Comparison of ENCODE assay signal across 8 mouse cellular contexts in genomic region chr17:84100523-84100922, GRCm38 (mm10).
DNase-seq lines count a peak whose midpoint lies in the region; ATAC-seq and TF ChIP-seq lines count a peak whose summit lies in the region.

No protein-coding gene starts in this region.

- WGBS in hindbrain, embryonic 10.5 days = 49% methylated on average over 10 of the region's 10 CpGs
- 46% methylated on average over 10 of the region's 10 CpGs for WGBS in hindbrain, embryonic 11.5 days
- WGBS in forebrain, embryonic 14.5 days = 33% methylated on average over 10 of the region's 10 CpGs
- 67% methylated on average over 10 of the region's 10 CpGs for WGBS in limb, embryonic 13.5 days

- H3K9ac ChIP-seq in hindbrain, embryonic 11.5 days (ENCODE audit: low read depth, low read length) = no peak overlapping the region; the same call in 1 of the 2 replicates
- H3K9ac ChIP-seq in forebrain, embryonic 14.5 days (ENCODE audit: low read length) = no peak overlapping the region
- H3K9ac ChIP-seq in limb, embryonic 13.5 days = no peak overlapping the region

- no peak overlapping the region for H3K4me2 ChIP-seq in hindbrain, embryonic 11.5 days (replicated peaks; ENCODE audit: low read depth, low read length)
- no peak overlapping the region for H3K4me2 ChIP-seq in forebrain, embryonic 14.5 days (ENCODE audit: low read length)
- no peak overlapping the region for H3K4me2 ChIP-seq in limb, embryonic 13.5 days (replicated peaks)

- DNase-seq in hindbrain, embryonic 10.5 days (ENCODE audit: low spot score) = no peak
- DNase-seq in hindbrain, embryonic 11.5 days (ENCODE audit: low spot score) = no peak
- DNase-seq in forebrain, embryonic 14.5 days (ENCODE audit: low spot score) = peak; percentile 59
- peak; percentile 26 for DNase-seq in right cerebral cortex, postnatal 4 days
- DNase-seq in adrenal gland, postnatal 4 days (ENCODE audit: low spot score in 2 of 2) = no peak

- ATAC-seq in hindbrain, embryonic 11.5 days (ENCODE audit: low FRiP score) = no peak
- no peak for ATAC-seq in forebrain, embryonic 14.5 days
- ATAC-seq in limb, embryonic 13.5 days (ENCODE audit: low FRiP score, low read depth) = no peak
- no peak for ATAC-seq in cerebellum, adult (ENCODE audit: insufficient number of reproducible peaks, low FRiP score, low TSS enrichment)

- no peaks in the 10 kb centered on the region for H3K9me3 ChIP-seq in hindbrain, embryonic 10.5 days
- H3K9me3 ChIP-seq in hindbrain, embryonic 11.5 days (ENCODE audit: control insufficient read depth, low read length) = no peaks in the 10 kb centered on the region
- no peaks in the 10 kb centered on the region for H3K9me3 ChIP-seq in E14TG2a.4 (ENCODE audit: low read length)
- H3K9me3 ChIP-seq in forebrain, embryonic 14.5 days (replicated peaks; ENCODE audit: control insufficient read depth, low read length) = no peaks in the 10 kb centered on the region
- no peaks in the 10 kb centered on the region for H3K9me3 ChIP-seq in limb, embryonic 13.5 days

- H3K4me3 ChIP-seq in hindbrain, embryonic 10.5 days = no peak overlapping the region
- no peak overlapping the region for H3K4me3 ChIP-seq in hindbrain, embryonic 11.5 days (ENCODE audit: low read depth, low read length)
- H3K4me3 ChIP-seq in E14TG2a.4 (replicated peaks; ENCODE audit: low read length) = 0 out of 2 replicates have a peak overlapping the region, but pooled peaks have one; percentile 10
- H3K4me3 ChIP-seq in forebrain, embryonic 14.5 days (ENCODE audit: low read depth, low read length) = no peak overlapping the region
- H3K4me3 ChIP-seq in limb, embryonic 13.5 days = no peak overlapping the region

- H3K27me3 ChIP-seq in hindbrain, embryonic 10.5 days (ENCODE audit: insufficient read depth, poor library complexity, severe bottlenecking) = peaks cover 31% of the 10 kb centered on the region
- H3K27me3 ChIP-seq in hindbrain, embryonic 11.5 days (ENCODE audit: control insufficient read depth, insufficient read depth, low read length) = no peaks in the 10 kb centered on the region
- H3K27me3 ChIP-seq in E14TG2a.4 (ENCODE audit: insufficient read depth, low read length) = peaks cover 87% of the 10 kb centered on the region
- no peaks in the 10 kb centered on the region for H3K27me3 ChIP-seq in forebrain, embryonic 14.5 days (replicated peaks; ENCODE audit: control insufficient read depth, insufficient read depth, low read length)
- H3K27me3 ChIP-seq in limb, embryonic 13.5 days = no peaks in the 10 kb centered on the region

- no peak for TF ChIP-seq CTCF in E14TG2a.4 (conservative IDR thresholded peaks at IDR 0.05; ENCODE audit: low read length)

- peaks cover 73% of the 10 kb centered on the region for H3K4me1 ChIP-seq in hindbrain, embryonic 10.5 days (replicated peaks)
- peaks cover 12% of the 10 kb centered on the region for H3K4me1 ChIP-seq in hindbrain, embryonic 11.5 days (replicated peaks; ENCODE audit: control insufficient read depth, insufficient read depth, low read length)
- H3K4me1 ChIP-seq in E14TG2a.4 (replicated peaks; ENCODE audit: low read depth, low read length) = peaks cover 35% of the 10 kb centered on the region
- peaks cover 18% of the 10 kb centered on the region for H3K4me1 ChIP-seq in forebrain, embryonic 14.5 days (ENCODE audit: control insufficient read depth, insufficient read depth, low read length)
- peaks cover 38% of the 10 kb centered on the region for H3K4me1 ChIP-seq in limb, embryonic 13.5 days

- H3K36me3 ChIP-seq in hindbrain, embryonic 10.5 days = no peaks in the 10 kb centered on the region
- H3K36me3 ChIP-seq in hindbrain, embryonic 11.5 days (ENCODE audit: control insufficient read depth, insufficient read depth, low read length) = no peaks in the 10 kb centered on the region
- no peaks in the 10 kb centered on the region for H3K36me3 ChIP-seq in E14TG2a.4 (ENCODE audit: insufficient read depth, low read length)
- H3K36me3 ChIP-seq in forebrain, embryonic 14.5 days (ENCODE audit: control insufficient read depth, insufficient read depth, low read length) = no peaks in the 10 kb centered on the region
- no peaks in the 10 kb centered on the region for H3K36me3 ChIP-seq in limb, embryonic 13.5 days

- H3K27ac ChIP-seq in hindbrain, embryonic 10.5 days = peak overlapping the region; percentile 80
- no peak overlapping the region for H3K27ac ChIP-seq in hindbrain, embryonic 11.5 days (ENCODE audit: low read depth, low read length)
- no peak overlapping the region; the same call in 1 of the 2 replicates for H3K27ac ChIP-seq in forebrain, embryonic 14.5 days (ENCODE audit: low read depth, low read length)
- peak overlapping the region; percentile 6; the same call in 1 of the 2 replicates for H3K27ac ChIP-seq in limb, embryonic 13.5 days

Comparison
In these comparisons a context has a peak if more than half of its experiments do, and no peak if none do; other contexts are left out.
1. H3K27ac ChIP-seq: peak in hindbrain, embryonic 10.5 days (single experiment) and limb, embryonic 13.5 days (single experiment); none in hindbrain, embryonic 11.5 days (single experiment) and forebrain, embryonic 14.5 days (single experiment).
2. DNase-seq: peak in forebrain, embryonic 14.5 days (single experiment) and right cerebral cortex, postnatal 4 days (single experiment); none in hindbrain, embryonic 10.5 days (single experiment), hindbrain, embryonic 11.5 days (single experiment) and adrenal gland, postnatal 4 days (0 of 2).